Mouse (Mus musculus): ENCODE data around the gene 1700029J07Rik.

DNA sequence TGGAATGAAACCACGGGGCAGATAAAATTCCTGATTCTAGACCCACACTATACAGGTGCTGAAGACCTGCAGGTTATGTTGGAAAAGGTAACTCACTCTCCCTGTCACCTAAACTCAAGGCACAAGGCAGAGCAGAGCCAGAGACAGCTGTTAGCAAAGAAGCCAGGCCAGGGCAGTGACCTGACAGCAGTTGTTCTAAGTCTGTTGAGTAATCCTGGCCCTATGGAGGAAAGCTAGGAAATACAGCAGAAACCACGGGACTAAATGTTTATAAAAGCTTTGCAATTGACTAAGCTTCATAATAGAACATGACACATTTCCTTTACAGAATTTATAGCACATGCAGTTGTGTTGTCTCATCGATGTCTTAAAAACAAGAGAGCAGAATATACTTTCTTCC, 20.5 kb upstream of the 1700029J07Rik start:
- no peak for TF ChIP-seq JUN (IDR thresholded peaks at IDR 0.05; ENCODE audit: insufficient read depth, low read depth, low read length)
- TF ChIP-seq MAX (IDR thresholded peaks at IDR 0.05; ENCODE audit: low read length) = no peak
- no peak for TF ChIP-seq POLR2A (IDR thresholded peaks at IDR 0.05; ENCODE audit: low read depth, low read length)
- TF ChIP-seq USF1 (IDR thresholded peaks at IDR 0.05; ENCODE audit: low read depth, low read length) = no peak
